Mouse (Mus musculus) T-helper 17 cell (primary cell): Measurements from ENCODE around the gene Vmn1r217.
"Not testable (repeated sequence)": the region's sequence is repeated elsewhere in the genome, so short reads cannot be mapped to it uniquely, and the experiment has no call there.

Source experiments
- in situ Hi-C, 2 experiments: fragments of 300-600 bp; cut with MboI, MseI; formaldehyde crosslinking; loops; 1 replicate in 1 of 2; 2 replicates in 1 of 2; pipeline ENCODE4 v1.15.1; 2025; ENCODE audit warnings: high pct_unique_total_duplicates in 2 of 2

The Vmn1r217 gene

DNA sequence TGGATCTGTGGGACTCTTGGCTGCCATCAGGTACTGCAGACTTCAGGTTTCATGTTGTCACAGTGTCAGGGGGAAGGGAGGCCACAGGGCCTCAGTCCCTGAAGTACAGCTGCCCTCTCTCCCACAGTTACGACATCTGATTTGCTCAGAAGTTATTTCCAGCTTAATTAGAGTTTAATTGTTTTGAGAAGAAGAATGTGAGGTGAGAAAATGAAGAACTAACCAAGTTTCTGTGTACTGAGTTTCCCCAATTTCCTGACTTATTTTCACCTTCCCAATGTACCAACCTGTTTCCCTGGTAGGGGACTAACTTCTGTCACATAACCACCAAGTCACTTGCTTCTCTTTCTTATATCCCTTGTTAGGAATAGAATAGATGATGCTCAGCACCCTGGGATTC, at the start of gene Vmn1r217:
Gene Vmn1r217 (minus strand): TSS at position 101 of the 400 bp plus-strand sequence.
- in situ Hi-C loops, result not testable (repeated sequence)

DNA sequence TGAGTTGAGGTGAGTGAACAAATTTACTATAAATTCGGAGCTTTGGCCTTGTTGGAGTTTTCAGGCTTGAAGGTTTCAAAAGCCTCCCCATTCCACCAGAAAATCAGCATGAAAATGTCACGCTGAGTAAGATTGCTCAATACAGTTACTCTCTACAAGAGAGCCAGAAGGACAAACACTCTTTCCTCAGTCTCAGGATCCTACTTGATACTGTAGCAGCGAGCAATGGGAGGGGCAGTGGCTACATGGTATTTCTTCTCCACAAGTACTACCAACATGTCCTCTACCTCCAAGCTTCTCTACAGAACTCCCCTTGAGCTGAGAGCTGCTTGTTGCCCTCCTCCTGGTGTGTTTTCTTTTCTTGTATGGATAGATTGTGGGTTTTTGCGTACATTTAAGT, 48.4 kb upstream of the Vmn1r217 start:
- in situ Hi-C loops, result not testable (repeated sequence)

DNA sequence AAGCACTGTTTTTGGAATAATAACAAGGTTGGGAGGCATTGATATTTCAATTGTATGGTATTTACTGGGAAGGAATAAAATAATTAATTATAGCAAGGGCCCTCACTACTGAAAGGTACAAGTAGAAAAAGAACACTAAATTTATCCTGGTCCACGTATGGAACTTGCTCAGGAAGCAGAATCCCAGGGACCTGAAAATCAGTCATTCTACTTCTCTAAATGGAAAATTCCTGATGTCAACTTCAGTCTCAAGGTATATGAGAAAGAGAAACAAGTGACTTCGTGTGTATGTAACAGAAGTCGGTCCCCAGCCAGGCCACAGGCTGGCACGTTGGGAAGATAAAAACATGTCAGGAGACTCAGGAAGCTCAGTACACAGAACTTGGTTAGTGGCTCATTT, 41.0 kb upstream of the Vmn1r217 start, which contains the start of gene Vmn1r219:
Gene Vmn1r219 (plus strand): TSS at position 301 of the 400 bp plus-strand sequence.
- in situ Hi-C loops, result no loop called here

DNA sequence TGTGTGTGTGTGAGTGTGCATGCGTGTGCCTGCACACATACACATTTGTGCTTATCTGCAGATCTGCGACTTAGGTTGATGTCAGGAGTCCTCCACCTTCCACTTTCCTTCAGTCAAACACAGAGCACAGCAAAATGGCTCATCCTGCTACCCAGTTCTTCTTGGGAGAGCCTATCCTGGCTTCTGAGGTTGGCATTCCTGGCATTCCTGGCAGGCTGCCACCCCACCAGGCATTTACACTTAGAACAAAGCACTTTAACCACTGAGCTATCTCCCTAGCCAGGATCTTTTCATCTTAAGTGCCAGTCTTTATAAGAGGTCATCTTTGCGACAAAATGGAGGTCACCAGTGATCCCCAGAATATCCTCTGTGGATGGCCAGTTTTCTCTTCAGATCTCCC, 39.8 kb upstream of the Vmn1r217 start:
- in situ Hi-C loops, result no loop called here

DNA sequence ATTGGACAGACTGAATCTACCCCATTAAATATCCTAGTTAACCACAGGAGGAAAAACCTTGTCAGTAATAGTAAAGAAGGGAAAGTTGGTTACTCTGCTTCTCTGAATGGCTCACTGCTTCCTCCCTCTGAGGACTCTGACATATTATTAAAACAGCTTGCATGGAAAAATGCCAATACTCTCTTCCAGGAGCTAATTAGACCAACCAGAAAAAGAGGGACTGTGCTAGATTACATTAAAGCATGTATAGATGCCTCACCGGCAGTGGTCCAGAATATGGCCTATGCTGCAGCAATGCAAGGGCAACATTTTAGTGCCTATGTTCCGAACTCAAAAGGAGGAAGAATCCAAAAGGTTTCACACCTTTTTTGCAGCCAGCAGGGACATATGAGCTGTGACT, 20.9 kb upstream of the Vmn1r217 start:
- in situ Hi-C loops, result no loop called here

DNA sequence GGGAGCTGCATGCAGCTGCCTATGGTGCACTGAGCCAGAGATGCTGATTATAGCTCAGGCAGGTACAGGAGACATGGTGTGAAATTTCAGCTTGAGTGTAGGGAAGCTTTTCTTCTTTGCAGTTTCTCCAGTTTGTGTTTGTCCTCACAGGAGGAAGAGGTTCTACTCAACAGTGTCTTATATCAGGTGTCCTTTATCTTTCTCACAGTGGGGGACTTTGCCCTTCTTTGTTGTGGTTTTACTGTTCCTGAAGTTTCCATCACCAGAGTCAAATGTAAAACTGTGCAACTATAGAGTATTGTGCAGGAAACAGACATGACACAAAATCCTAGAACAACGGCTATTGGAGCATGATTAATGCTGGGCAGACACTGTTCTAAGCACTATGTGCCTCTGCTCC, 15.5 kb upstream of the Vmn1r217 start:
- in situ Hi-C loops, result no loop called here

DNA sequence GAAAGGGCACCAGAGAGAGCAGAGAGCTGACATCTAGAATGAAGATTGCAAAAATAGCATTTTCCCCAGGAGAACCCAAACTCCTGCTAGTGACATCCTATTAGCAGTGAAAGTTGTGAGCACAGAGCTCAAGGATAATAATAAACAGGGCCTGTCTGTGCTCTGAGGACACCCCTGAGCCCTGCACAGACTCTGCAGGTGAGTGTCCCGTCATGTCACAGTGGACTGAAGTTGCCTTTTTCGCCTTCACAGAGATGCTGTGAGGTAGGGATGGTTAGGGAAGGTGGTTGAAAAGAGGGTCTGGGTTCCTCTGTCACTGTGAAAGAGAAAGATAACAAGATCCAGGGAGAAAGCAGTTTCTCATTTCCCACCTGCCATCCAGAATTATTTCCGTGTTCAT, 15.1 kb upstream of the Vmn1r217 start, which contains the start of gene Vmn1r218:
Gene Vmn1r218 (plus strand): TSS at position 57 of the 400 bp plus-strand sequence.
- in situ Hi-C loops, result no loop called here

DNA sequence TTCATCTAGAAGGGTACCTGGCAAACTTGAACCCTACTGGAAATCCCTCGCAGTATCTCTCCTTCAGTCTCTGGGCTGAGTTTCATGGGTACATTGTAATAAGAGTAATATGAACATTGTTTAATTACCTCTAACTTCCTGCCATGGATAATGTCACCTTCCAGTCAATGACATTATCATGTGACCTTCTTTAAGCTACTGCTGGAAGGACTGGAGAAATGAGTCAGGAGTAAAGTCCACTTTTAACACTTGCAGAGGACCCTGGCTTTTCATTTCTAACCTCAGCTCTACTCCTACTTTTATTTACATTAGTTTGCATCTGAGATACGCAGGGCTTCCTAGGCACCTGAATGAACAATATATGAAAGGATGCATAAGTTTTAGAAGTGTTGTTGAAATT, 2.6 kb upstream of the Vmn1r217 start:
- in situ Hi-C loops, result no loop called here

DNA sequence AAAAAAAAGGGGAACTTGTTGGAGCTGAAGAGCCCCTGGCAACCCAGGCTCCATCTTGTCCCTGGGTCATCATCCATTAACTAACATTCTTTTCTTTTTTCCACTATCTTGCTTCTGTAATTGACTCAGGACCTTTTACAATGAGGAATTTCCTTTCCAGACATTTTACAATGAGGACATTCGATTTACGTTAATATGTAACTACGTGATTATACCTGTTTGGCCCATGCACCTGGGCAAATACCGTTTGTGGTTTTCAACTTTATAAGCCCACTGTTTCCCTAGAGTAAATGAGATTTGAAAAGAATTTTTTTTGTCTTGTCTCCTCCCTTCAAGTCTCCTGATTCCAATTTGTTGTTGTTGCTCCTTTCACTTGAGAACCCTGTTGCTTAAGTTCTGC, 23.6 kb downstream of the Vmn1r217 start:
- in situ Hi-C loops, result no loop called here

DNA sequence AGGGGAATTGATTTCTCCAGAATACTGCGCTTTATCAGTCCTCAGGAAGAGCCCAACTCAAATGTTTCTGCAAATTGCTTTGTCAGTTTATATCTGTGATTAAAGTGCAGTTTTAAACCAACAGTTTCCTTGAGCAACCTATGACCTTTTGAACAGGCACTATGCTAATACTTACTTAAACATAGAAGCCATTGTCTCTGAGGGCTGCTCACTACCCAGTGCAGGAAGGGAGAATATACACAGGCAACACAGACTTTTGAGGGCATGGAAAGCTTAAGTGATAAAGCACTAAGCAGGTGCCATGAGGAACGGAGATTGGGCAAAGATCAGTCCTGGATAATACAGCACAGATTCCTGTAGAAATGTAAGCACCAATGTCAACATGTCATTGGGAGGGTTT, 48.7 kb downstream of the Vmn1r217 start:
- in situ Hi-C loops, result no loop called here

DNA sequence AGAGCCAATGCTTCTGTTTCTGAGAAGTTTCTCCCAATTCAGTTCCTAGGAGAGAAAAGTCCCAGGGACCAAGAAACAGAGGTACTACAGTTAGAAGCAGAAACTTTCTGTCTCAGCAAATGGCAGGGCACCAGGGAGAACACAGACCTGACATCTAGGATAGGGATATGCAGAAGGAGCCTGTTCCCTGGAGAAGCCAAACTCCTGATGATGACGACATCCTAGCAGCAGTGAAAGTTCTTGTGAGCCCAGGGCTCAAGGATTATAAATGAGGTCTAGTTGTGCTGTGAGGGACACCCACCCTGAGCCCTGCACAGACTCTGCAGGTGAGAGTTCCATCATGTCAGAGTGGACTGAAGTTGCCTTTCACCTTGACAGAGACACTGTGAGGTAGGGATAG, 50.3 kb downstream of the Vmn1r217 start, which contains the start of gene Vmn1r215:
Gene Vmn1r215 (plus strand): TSS at position 301 of the 400 bp plus-strand sequence.
- in situ Hi-C loops, result no loop called here

DNA sequence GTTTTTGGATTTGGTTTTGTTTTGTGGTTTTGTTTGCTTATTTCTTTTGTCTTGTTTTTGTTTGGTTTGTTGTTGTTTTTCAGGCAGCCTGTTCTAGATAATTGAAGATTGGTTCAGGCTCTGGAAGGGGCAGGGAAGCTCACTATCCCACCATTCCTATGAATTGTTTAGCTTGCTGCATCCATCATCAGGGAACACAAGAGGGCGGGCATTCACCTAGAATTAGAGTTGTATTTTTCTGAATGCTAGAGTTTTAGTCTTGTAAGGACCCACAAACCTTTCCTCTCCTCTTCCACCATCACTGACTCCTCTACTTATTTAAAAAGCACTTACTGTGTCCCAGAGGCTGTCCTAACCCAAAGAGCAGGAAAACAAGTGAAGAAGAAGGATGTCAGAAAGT, 60.2 kb downstream of the Vmn1r217 start:
- in situ Hi-C loops, result no loop called here
